Mouse (Mus musculus): Measurements from ENCODE around the gene Tmf1.

DNA sequence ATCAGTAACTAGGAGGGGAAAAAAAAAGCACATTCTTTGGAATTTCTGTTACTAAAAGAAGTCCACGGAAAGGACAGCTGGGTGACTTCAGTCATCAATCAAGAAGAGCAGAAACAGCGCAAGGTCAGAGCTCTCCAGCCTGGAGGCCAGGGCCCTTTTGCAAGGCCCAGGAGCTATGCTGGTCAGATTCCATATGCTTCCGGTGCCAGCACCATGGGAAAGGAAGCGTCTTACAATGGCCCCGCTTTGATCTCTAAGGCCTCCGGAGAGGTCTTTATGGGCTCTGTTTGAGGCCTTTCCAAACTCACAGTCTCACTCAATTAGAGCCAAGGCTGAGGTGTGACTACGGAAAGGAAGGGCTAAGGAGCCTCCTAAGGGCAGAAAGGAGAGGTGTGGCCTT lies 34.6 kb downstream of the Tmf1 start:
- TF ChIP-seq POLR2A (IDR thresholded peaks at IDR 0.05; ENCODE audit: low read depth, low read length) (no peak), CTCF (IDR thresholded peaks at IDR 0.05; ENCODE audit: borderline replicate concordance, insufficient read depth, low read length) (no peak)

All from embryonic fibroblast, embryonic 13.5 days (primary cell).